ENCODE assay signal across 14 mouse cellular contexts in genomic region chr11:43270256-43270806, GRCm38 (mm10).
DNase-seq lines count a peak whose midpoint lies in the region; ATAC-seq and TF ChIP-seq lines count a peak whose summit lies in the region.
"Had no signal": no experiment of that assay in that cellular context is flagged by ENCODE, and none has a peak within 500 bp of the region (broad histone marks: within the 10 kb centered on the region; RNA-seq: fewer than 3 reads in every experiment).

No protein-coding gene starts in this region.

- TF ChIP-seq POLR2A in kidney, adult 2 months (IDR thresholded peaks at IDR 0.05; ENCODE audit: low read depth, low read length), result no peak

- H3K27ac ChIP-seq in kidney, adult 2 months (ENCODE audit: insufficient read depth, low read depth, low read length), result no peak overlapping the region
- H3K27ac ChIP-seq in forebrain, embryonic 13.5 days, result peak overlapping the region; percentile 44
- no peak overlapping the region for H3K27ac ChIP-seq in neural tube, embryonic 12.5 days
- H3K27ac ChIP-seq: embryonic facial prominence, embryonic 15.5 days; macrophage had no signal

- TF ChIP-seq CTCF in kidney, adult 2 months (conservative IDR thresholded peaks at IDR 0.05; ENCODE audit: insufficient read depth, insufficient read length, low read depth, low read length), result no peak

- peak; percentile 36 for DNase-seq in kidney, adult 2 months
- no peak for DNase-seq in kidney, postnatal 14 days
- peak; percentile 21 to 23 for DNase-seq in layer of hippocampus, adult 8-10 months (ENCODE audit: low spot score in 2 of 2)
- DNase-seq in heart, postnatal 4 days, result no peak
- no peak for DNase-seq in adrenal gland, postnatal 25 days
- DNase-seq in urinary bladder, postnatal 4 days (ENCODE audit: low spot score in 2 of 2), result no peak
- DNase-seq: adrenal gland, adult 2 months; cerebellum, adult 11 months; heart, postnatal 10 days; thymus, postnatal 14 days had no signal

- no peaks in the 10 kb centered on the region for H3K27me3 ChIP-seq in kidney, adult 2 months (replicated peaks; ENCODE audit: control insufficient read depth, insufficient read depth, low read length)
- no peaks in the 10 kb centered on the region for H3K27me3 ChIP-seq in forebrain, embryonic 13.5 days
- no peaks in the 10 kb centered on the region for H3K27me3 ChIP-seq in neural tube, embryonic 12.5 days (replicated peaks)
- H3K27me3 ChIP-seq: embryonic facial prominence, embryonic 15.5 days had no signal

- 60% methylated on average over 10 of the region's 10 CpGs for WGBS in kidney, adult 2 months
- WGBS in forebrain, embryonic 13.5 days, result 7% methylated on average over 10 of the region's 10 CpGs
- WGBS in neural tube, embryonic 12.5 days, result 68% methylated on average over 10 of the region's 10 CpGs

- H3K4me3 ChIP-seq in kidney, adult 2 months (ENCODE audit: insufficient read depth, low read depth, low read length), result no peak overlapping the region
- peak overlapping the region; percentile 7; the same call in 1 of the 2 replicates for H3K4me3 ChIP-seq in forebrain, embryonic 13.5 days
- no peak overlapping the region for H3K4me3 ChIP-seq in neural tube, embryonic 12.5 days
- H3K4me3 ChIP-seq: embryonic facial prominence, embryonic 15.5 days had no signal

- H3K9ac ChIP-seq in forebrain, embryonic 13.5 days, result no peak overlapping the region; the same call in 1 of the 2 replicates
- H3K9ac ChIP-seq in neural tube, embryonic 12.5 days, result no peak overlapping the region
- H3K9ac ChIP-seq: embryonic facial prominence, embryonic 15.5 days had no signal

- H3K9me3 ChIP-seq in forebrain, embryonic 13.5 days (replicated peaks), result no peaks in the 10 kb centered on the region
- no peaks in the 10 kb centered on the region for H3K9me3 ChIP-seq in neural tube, embryonic 12.5 days
- H3K9me3 ChIP-seq: embryonic facial prominence, embryonic 15.5 days had no signal

- no peaks in the 10 kb centered on the region for H3K4me1 ChIP-seq in kidney, adult 2 months (ENCODE audit: control insufficient read depth, insufficient read depth, low read length)
- peaks cover 18% of the 10 kb centered on the region for H3K4me1 ChIP-seq in forebrain, embryonic 13.5 days
- H3K4me1 ChIP-seq in neural tube, embryonic 12.5 days, result no peaks in the 10 kb centered on the region
- H3K4me1 ChIP-seq: embryonic facial prominence, embryonic 15.5 days had no signal

- H3K4me2 ChIP-seq in forebrain, embryonic 13.5 days, result peak overlapping the region; percentile 49
- H3K4me2 ChIP-seq in neural tube, embryonic 12.5 days (replicated peaks), result 0 out of 2 replicates have a peak overlapping the region, but pooled peaks have one; percentile 15
- H3K4me2 ChIP-seq: embryonic facial prominence, embryonic 15.5 days had no signal

- no peaks in the 10 kb centered on the region for H3K36me3 ChIP-seq in kidney, adult 2 months (ENCODE audit: control insufficient read depth, insufficient read depth, low read length)
- no peaks in the 10 kb centered on the region for H3K36me3 ChIP-seq in forebrain, embryonic 13.5 days (ENCODE audit: poor library complexity, severe bottlenecking)
- no peaks in the 10 kb centered on the region for H3K36me3 ChIP-seq in neural tube, embryonic 12.5 days
- H3K36me3 ChIP-seq: embryonic facial prominence, embryonic 15.5 days had no signal

- ATAC-seq in forebrain, embryonic 13.5 days, result peak; percentile 80
- peak; percentile 48; the same call in 1 of the 2 replicates for ATAC-seq in neural tube, embryonic 12.5 days (ENCODE audit: low FRiP score, low read depth)

Comparison
In these comparisons a context has a peak if more than half of its experiments do, and no peak if none do; other contexts are left out.
1. DNase-seq: peak in kidney, adult 2 months (single experiment) and layer of hippocampus, adult 8-10 months (2 of 2); none in kidney, postnatal 14 days (single experiment), heart, postnatal 4 days (single experiment), adrenal gland, postnatal 25 days (single experiment) and urinary bladder, postnatal 4 days (0 of 2).